Mouse (Mus musculus): Measurements from ENCODE around the gene Tssc4. TPM values are rescaled to one million over a fixed set of nuclear protein-coding genes. Genes with fewer than 3 reads are reported as not detected.

Gene Tssc4
- total and polyA plus RNA-seq, 3 experiments: 75.6 to 76.9 TPM; not detected in 1

DNA sequence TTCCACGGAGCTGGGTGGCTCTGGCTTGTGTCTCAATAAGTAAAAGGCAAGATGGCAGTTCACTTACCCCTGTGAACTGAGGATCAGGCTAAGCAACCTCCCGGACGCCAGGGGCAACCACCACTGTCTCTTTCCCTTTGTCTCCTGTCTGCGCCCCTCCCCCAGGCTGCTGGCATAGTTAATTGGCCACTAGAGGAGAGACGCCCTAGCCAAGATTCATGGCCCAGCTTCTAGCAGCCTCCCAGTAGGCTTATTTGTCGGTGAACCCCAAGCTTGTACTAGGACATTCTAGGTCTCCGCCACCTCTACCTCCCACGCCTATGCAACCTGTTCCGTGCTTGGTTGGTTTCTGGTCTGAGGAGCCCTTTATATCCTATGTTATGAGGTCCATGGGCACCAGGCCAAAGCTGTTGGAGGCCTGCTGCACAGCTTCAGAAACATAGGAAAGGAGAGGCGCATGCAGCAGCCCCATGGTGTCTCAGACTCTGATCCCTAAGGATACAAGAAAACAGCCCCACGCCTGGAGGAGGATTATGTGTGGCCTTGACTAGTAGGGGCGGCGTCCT lies 650 bp upstream of the Tssc4 start:
- Histone ChIP-seq H3K4me1 (ENCODE audit: control insufficient read depth in 1 of 2, insufficient read depth in 2 of 2, low read length in 2 of 2) (peaks cover 0 to 17% of the 10 kb centered on the region in 2 experiments; a peak in 2 of 4 replicates), H3K4me3 (ENCODE audit: control insufficient read depth in 1 of 2, insufficient read depth in 1 of 2, low read depth in 2 of 2, low read length in 2 of 2) (peak overlapping the region; percentile 15 to 47), H3K79me2 (ENCODE audit: control insufficient read depth, insufficient read depth, low read length, poor library complexity) (peaks cover 15% of the 10 kb centered on the region), H3K9ac (ENCODE audit: control insufficient read depth, low read depth, low read length, poor library complexity, severe bottlenecking) (peak overlapping the region; percentile 74), H3K36me3 (ENCODE audit: control insufficient read depth in 1 of 2, insufficient read depth in 2 of 2, low read length in 2 of 2) (peaks cover 0 to 6% of the 10 kb centered on the region in 2 experiments; a peak in 3 of 4 replicates), H3K27ac (ENCODE audit: control insufficient read depth, low read depth, low read length) (peak overlapping the region; percentile 88), H3K27me3 (ENCODE audit: control insufficient read depth in 1 of 2, insufficient read depth in 2 of 2, low read length in 2 of 2) (no peaks in the 10 kb centered on the region), H3K9me3 (replicated peaks; ENCODE audit: insufficient read depth, low read length) (no peaks in the 10 kb centered on the region)
- no peak for TF ChIP-seq SIN3A (IDR thresholded peaks at IDR 0.05; ENCODE audit: low read length)
- no peak for TF ChIP-seq MXI1 (IDR thresholded peaks at IDR 0.05; ENCODE audit: low read depth, low read length)
- TF ChIP-seq RAD21 (IDR thresholded peaks at IDR 0.05; ENCODE audit: low read depth, low read length): peak; percentile 7; the same call in 1 of the 2 replicates
- TF ChIP-seq EP300 (IDR thresholded peaks at IDR 0.05; ENCODE audit: low read depth in 1 of 2, low read length in 2 of 2): 0 out of 4 replicates have a peak, but pooled peaks of 1 of the 2 experiments have one; percentile 21
- TF ChIP-seq NELFE (IDR thresholded peaks at IDR 0.05; ENCODE audit: low read depth, low read length): peak; percentile 65
- no peak for DNase-seq (ENCODE audit: low read depth, low spot score)

DNA sequence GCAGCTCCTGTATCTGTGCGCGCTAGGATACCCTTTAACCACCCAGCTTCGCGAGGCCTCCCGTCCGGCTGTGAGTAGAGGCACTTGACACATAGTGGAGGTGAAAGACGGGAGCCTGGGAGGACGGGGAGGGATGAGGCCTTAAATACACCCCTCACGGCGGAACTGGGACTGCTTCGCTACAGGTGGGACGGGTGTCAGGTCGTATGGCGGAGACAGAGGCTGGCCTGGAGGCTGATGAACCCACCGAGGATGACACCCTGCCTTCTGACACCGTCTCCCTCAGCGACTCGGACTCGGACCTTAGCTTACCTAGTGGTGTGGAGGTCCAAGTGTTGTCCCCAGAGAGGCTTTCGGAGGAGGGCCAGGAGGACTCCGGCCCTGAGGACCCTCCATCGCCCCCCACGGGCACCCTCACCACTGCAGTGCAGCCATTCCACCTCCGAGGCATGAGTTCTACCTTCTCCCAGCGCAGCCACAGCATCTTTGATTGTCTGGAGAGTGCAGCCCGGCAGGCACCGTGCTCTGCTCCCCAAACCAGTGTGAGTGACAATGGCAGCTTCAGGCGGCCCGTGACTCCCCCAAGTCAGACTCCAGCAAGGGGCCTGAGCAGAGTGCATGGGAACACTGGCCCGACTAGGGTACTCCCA lies 827 bp downstream of the Tssc4 start:
- no peak for TF ChIP-seq ZKSCAN1 (IDR thresholded peaks at IDR 0.05; ENCODE audit: low read depth, low read length)
- TF ChIP-seq GABPA (IDR thresholded peaks at IDR 0.05; ENCODE audit: low read depth, low read length): no peak
- Histone ChIP-seq H3K9me3 (replicated peaks; ENCODE audit: insufficient read depth, low read length) (no peaks in the 10 kb centered on the region), H3K9ac (ENCODE audit: control insufficient read depth, low read depth, low read length, poor library complexity, severe bottlenecking) (peak overlapping the region; percentile 78), H3K27me3 (ENCODE audit: control insufficient read depth in 1 of 2, insufficient read depth in 2 of 2, low read length in 2 of 2) (no peaks in the 10 kb centered on the region), H3K36me3 (ENCODE audit: control insufficient read depth in 1 of 2, insufficient read depth in 2 of 2, low read length in 2 of 2) (peaks cover 0 to 6% of the 10 kb centered on the region in 2 experiments; a peak in 2 of 4 replicates), H3K4me3 (ENCODE audit: control insufficient read depth in 1 of 2, insufficient read depth in 1 of 2, low read depth in 2 of 2, low read length in 2 of 2) (peak overlapping the region; percentile 41 to 73), H3K4me1 (ENCODE audit: control insufficient read depth in 1 of 2, insufficient read depth in 2 of 2, low read length in 2 of 2) (peaks cover 0 to 17% of the 10 kb centered on the region in 2 experiments; a peak in 2 of 4 replicates), H3K27ac (ENCODE audit: control insufficient read depth, low read depth, low read length) (peak overlapping the region; percentile 63), H3K79me2 (ENCODE audit: control insufficient read depth, insufficient read depth, low read length, poor library complexity) (peaks cover 15% of the 10 kb centered on the region)
- DNase-seq (ENCODE audit: low read depth, low spot score): peak; percentile 17

DNA sequence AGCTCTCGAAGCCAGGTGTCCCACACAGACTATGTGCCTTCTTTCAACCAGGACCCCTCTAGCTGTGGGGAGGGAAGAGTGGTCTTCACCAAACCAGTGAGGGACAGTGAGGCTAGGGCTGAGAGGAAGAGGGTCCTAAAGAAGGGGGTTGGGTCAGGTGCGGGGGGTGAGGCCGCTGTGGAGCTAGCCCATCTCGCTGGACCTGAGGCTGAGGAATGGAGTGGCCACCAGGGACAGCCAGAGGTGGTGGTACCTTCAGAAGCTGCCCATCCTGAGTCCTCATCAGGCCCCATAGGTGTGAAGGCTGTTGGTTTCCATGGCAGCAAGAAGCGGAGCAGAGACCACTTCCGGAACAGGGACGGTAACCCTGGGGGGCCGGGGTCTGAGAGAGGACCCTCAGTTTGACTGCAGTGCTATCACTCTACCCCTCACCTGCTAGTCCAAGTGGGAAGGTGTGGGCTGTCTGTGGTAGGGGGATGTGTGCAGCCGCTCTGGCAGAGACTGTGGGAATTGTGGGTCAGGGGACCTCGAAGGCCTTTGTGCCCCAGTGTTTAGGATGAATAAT lies 1.5 kb downstream of the Tssc4 start:
- peaks cover 0 to 17% of the 10 kb centered on the region in 2 experiments; a peak in 2 of 4 replicates for H3K4me1 ChIP-seq (ENCODE audit: control insufficient read depth in 1 of 2, insufficient read depth in 2 of 2, low read length in 2 of 2)

More for the DNA sequence above, 1.5 kb downstream of the Tssc4 start:
- H3K27me3 ChIP-seq (ENCODE audit: control insufficient read depth in 1 of 2, insufficient read depth in 2 of 2, low read length in 2 of 2): no peaks in the 10 kb centered on the region
- no peaks in the 10 kb centered on the region for H3K9me3 ChIP-seq (replicated peaks; ENCODE audit: insufficient read depth, low read length)
- H3K36me3 ChIP-seq (ENCODE audit: control insufficient read depth in 1 of 2, insufficient read depth in 2 of 2, low read length in 2 of 2): peaks cover 0 to 6% of the 10 kb centered on the region in 2 experiments; a peak in 2 of 4 replicates
- peak overlapping the region; percentile 78 for H3K9ac ChIP-seq (ENCODE audit: control insufficient read depth, low read depth, low read length, poor library complexity, severe bottlenecking)
- peak overlapping the region; percentile 41 to 73 for H3K4me3 ChIP-seq (ENCODE audit: control insufficient read depth in 1 of 2, insufficient read depth in 1 of 2, low read depth in 2 of 2, low read length in 2 of 2)
- H3K79me2 ChIP-seq (ENCODE audit: control insufficient read depth, insufficient read depth, low read length, poor library complexity): peaks cover 15% of the 10 kb centered on the region
- TF ChIP-seq SIN3A (IDR thresholded peaks at IDR 0.05; ENCODE audit: low read length): no peak
- no peak for DNase-seq (ENCODE audit: low read depth, low spot score)
- H3K27ac ChIP-seq (ENCODE audit: control insufficient read depth, low read depth, low read length): no peak overlapping the region

Measured in MEL (cell line).